Mouse (Mus musculus): ENCODE measurements at regions not wholly inside any gene's neighbourhood (a gene's known extent, or its start where the extent isn't known, plus 50 kb on each side); places are given as distances from the start of the nearest gene placed in this dataset.

- H3K79me2 ChIP-seq (replicated peaks; ENCODE audit: control insufficient read depth, extremely low read depth, insufficient read depth, poor library complexity, severe bottlenecking) = no peaks in the 10 kb centered on the region
These were observed 63.6 kb upstream of the Rpl10-ps3 start for GRCm38 (mm10) chr9:50408396-50408795.

DNA sequence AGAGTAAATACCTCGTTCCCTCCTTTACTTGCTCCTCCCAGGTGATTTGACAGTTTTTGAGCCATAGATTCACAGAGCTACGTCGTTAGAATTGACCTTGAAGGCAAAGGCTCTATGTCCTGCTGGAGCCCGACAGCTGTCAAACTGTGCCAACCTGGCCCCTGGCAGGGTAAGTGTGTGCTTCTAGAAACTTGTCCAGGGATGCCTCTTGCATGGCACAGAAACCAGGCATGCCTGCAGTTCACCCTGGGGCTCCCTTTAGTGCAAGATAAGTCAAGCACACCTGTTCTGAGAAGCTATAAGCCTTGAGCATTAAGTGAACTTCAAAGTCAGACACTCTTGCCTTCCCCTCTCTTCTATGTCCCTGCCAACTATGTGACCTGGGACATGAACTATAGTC, 64.1 kb upstream of the Rpl10-ps3 start:
- TF ChIP-seq EP300 (IDR thresholded peaks at IDR 0.05; ENCODE audit: low read length) (no peak), ZNF384 (IDR thresholded peaks at IDR 0.05; ENCODE audit: low read depth, low read length) (no peak), TBP (conservative IDR thresholded peaks at IDR 0.05; ENCODE audit: low read depth, low read length) (no peak), UBTF (IDR thresholded peaks at IDR 0.05; ENCODE audit: low read depth, low read length) (no peak), SIN3A (IDR thresholded peaks at IDR 0.05; ENCODE audit: low read length) (no peak), USF1 (IDR thresholded peaks at IDR 0.05; ENCODE audit: low read depth, low read length) (no peak), CHD2 (IDR thresholded peaks at IDR 0.05; ENCODE audit: low read length) (no peak), MAZ (IDR thresholded peaks at IDR 0.05; ENCODE audit: low read depth, low read length) (no peak), USF2 (conservative IDR thresholded peaks at IDR 0.05; ENCODE audit: low read depth, low read length) (no peak), ZKSCAN1 (IDR thresholded peaks at IDR 0.05; ENCODE audit: borderline replicate concordance, low read depth, low read length) (no peak), SMC3 (IDR thresholded peaks at IDR 0.05; ENCODE audit: low read depth, low read length) (no peak)
- no peak for DNase-seq (ENCODE audit: extremely low read depth)
- Histone ChIP-seq H3K4me3 (replicated peaks in 1 of 3; ENCODE audit: low read depth in 2 of 3, low read length in 2 of 3, poor library complexity in 1 of 3) (no peak overlapping the region), H3K4me2 (ENCODE audit: insufficient read depth, low read depth, poor library complexity, severe bottlenecking) (no peak overlapping the region), H3K9ac (ENCODE audit: insufficient read depth, low read depth) (no peak overlapping the region), H3K79me2 (replicated peaks; ENCODE audit: control insufficient read depth, extremely low read depth, insufficient read depth, poor library complexity, severe bottlenecking) (no peaks in the 10 kb centered on the region), H3K9me3 (replicated peaks; ENCODE audit: low read length) (no peaks in the 10 kb centered on the region), H3K36me3 (replicated peaks in 1 of 2; ENCODE audit: control insufficient read depth in 1 of 2, insufficient read depth in 1 of 2, low read length in 1 of 2) (no peaks in the 10 kb centered on the region), H3K4me1 (ENCODE audit: control insufficient read depth in 1 of 2, insufficient read depth in 2 of 2) (0 out of 4 replicates have a peak, but pooled peaks cover 0 to 7% of the 10 kb centered on the region in 2 experiments), H3K27me3 (replicated peaks) (no peaks in the 10 kb centered on the region), H3K27ac (ENCODE audit: insufficient read depth, low read depth) (no peak overlapping the region)
- dilution Hi-C loops (cut with MboI; ENCODE audit: extremely low pct_ligation_motif_present, extremely low pct_unique_long_range_greater_than_20kb, low sequenced_read_pairs) = no loop called here
- in situ Hi-C loops (cut with MboI; ENCODE audit: low pct_ligation_motif_present, low pct_unique_long_range_greater_than_20kb, low sequenced_read_pairs) = no loop called here

More at GRCm38 (mm10) chr9:50408396-50408795, 63.6 kb upstream of the Rpl10-ps3 start:
- Histone ChIP-seq H3K27ac (ENCODE audit: insufficient read depth, low read depth) (no peak overlapping the region), H3K4me2 (ENCODE audit: insufficient read depth, low read depth, poor library complexity, severe bottlenecking) (no peak overlapping the region), H3K4me1 (ENCODE audit: control insufficient read depth in 1 of 2, insufficient read depth in 2 of 2) (0 out of 4 replicates have a peak, but pooled peaks cover 0 to 7% of the 10 kb centered on the region in 2 experiments), H3K27me3 (replicated peaks) (no peaks in the 10 kb centered on the region), H3K36me3 (replicated peaks in 1 of 2; ENCODE audit: control insufficient read depth in 1 of 2, insufficient read depth in 1 of 2, low read length in 1 of 2) (no peaks in the 10 kb centered on the region), H3K9me3 (replicated peaks; ENCODE audit: low read length) (no peaks in the 10 kb centered on the region), H3K9ac (ENCODE audit: insufficient read depth, low read depth) (no peak overlapping the region), H3K4me3 (replicated peaks in 1 of 3; ENCODE audit: low read depth in 2 of 3, low read length in 2 of 3, poor library complexity in 1 of 3) (no peak overlapping the region)
- dilution Hi-C loops (cut with MboI; ENCODE audit: extremely low pct_ligation_motif_present, extremely low pct_unique_long_range_greater_than_20kb, low sequenced_read_pairs) = no loop called here
- DNase-seq (ENCODE audit: extremely low read depth) = no peak
- in situ Hi-C loops (cut with MboI; ENCODE audit: low pct_ligation_motif_present, low pct_unique_long_range_greater_than_20kb, low sequenced_read_pairs) = no loop called here
- TF ChIP-seq BHLHE40 (IDR thresholded peaks at IDR 0.05; ENCODE audit: low read depth, low read length) = no peak
- no peak for TF ChIP-seq CTCF (conservative IDR thresholded peaks at IDR 0.05 in 1 of 2, IDR thresholded peaks at IDR 0.05 in 1 of 2; ENCODE audit: low read depth in 2 of 2, low read length in 2 of 2)
- TF ChIP-seq MAZ (IDR thresholded peaks at IDR 0.05; ENCODE audit: low read depth, low read length) = no peak
- no peak for TF ChIP-seq POLR2A (IDR thresholded peaks at IDR 0.05; ENCODE audit: low read depth, low read length)
- TF ChIP-seq UBTF (IDR thresholded peaks at IDR 0.05; ENCODE audit: low read depth, low read length) = no peak
- TF ChIP-seq ZKSCAN1 (IDR thresholded peaks at IDR 0.05; ENCODE audit: borderline replicate concordance, low read depth, low read length) = no peak
- TF ChIP-seq IRF4 (IDR thresholded peaks at IDR 0.05; ENCODE audit: low read depth, low read length) = no peak
- no peak for TF ChIP-seq EP300 (IDR thresholded peaks at IDR 0.05; ENCODE audit: low read length)
- no peak for TF ChIP-seq CHD2 (IDR thresholded peaks at IDR 0.05; ENCODE audit: low read length)
- no peak for TF ChIP-seq PAX5 (IDR thresholded peaks at IDR 0.05; ENCODE audit: low read length)
- no peak for TF ChIP-seq MEF2A (IDR thresholded peaks at IDR 0.05; ENCODE audit: borderline replicate concordance, low read depth, low read length)
- TF ChIP-seq GABPA (IDR thresholded peaks at IDR 0.05; ENCODE audit: insufficient replicate concordance, low read depth, low read length) = no peak
- no peak for TF ChIP-seq USF2 (conservative IDR thresholded peaks at IDR 0.05; ENCODE audit: low read depth, low read length)
- TF ChIP-seq KAT2A (IDR thresholded peaks at IDR 0.05; ENCODE audit: insufficient replicate concordance, low read length) = no peak
- no peak for TF ChIP-seq MAX (IDR thresholded peaks at IDR 0.05; ENCODE audit: low read length)
- TF ChIP-seq ZMIZ1 (IDR thresholded peaks at IDR 0.05; ENCODE audit: low read depth, low read length) = no peak
- no peak for TF ChIP-seq E2F4 (IDR thresholded peaks at IDR 0.05; ENCODE audit: insufficient replicate concordance, low read depth, low read length)
- TF ChIP-seq JUND (conservative IDR thresholded peaks at IDR 0.05; ENCODE audit: low read depth, low read length) = no peak
- no peak for TF ChIP-seq TBP (conservative IDR thresholded peaks at IDR 0.05; ENCODE audit: low read depth, low read length)
- TF ChIP-seq ZC3H11A (IDR thresholded peaks at IDR 0.05; ENCODE audit: low read depth, low read length) = no peak
